Mouse (Mus musculus) layer of hippocampus, adult 8-10 months (tissue): ENCODE results near the gene Rnf144b. TPM values are rescaled to one million over a fixed set of nuclear protein-coding genes. Genes with fewer than 3 reads are reported as not detected.

Source experiments
- DNase-seq, 2 experiments: peaks; one replicate each; pipeline ENCODE4 v3.0.0; 2022; ENCODE audit warnings: low spot score in 2 of 2
- total RNA-seq, 4 experiments: library from RNA; stranded (reverse); gene quantifications; 2 replicates each; pipeline ENCODE4 v1.2.4; 2022

Rnf144b gene
- total RNA-seq, 4 experiments from 2014 or later = 12.8 to 18.5 (median 15.1) TPM

DNA sequence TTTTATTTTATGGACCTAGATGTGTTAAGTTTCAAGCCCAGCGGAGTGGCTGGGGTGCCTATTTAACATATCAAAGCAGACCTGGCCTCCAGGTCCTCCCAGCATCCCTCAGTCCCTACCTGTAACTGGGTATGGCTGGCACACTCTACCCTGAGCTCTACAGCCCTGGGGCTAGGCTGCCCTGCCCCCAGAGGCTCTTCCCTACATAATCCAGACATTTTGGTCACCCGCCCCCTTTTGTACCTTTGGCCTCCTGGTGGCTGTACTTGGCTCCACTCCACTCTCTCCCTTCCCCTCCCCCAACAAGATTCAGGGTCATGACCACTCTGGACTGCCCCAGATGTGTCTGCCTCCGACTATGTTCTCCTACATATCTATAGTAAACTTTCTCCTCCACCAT lies 2.0 kb downstream of the Rnf144b start:
- DNase-seq = no peak

DNA sequence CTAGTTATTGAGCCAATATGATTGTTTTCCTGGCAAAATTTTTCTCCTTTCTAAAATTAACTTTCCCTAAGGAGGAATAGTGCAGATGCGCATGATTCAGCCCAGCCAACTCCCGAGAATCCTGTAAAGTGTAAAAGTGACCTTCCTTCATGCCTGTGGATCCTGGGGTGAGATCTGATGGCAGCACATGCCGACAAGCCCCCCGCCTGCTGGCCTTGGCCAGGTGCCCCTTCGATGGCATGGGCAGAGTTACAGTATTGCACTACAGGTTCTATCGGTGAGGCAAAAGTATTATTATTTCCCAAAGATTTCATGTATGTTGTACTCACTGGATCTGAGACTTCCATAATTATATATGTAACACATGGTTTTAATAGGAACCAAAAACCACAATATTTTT lies 2.5 kb downstream of the Rnf144b start:
- DNase-seq = no peak

DNA sequence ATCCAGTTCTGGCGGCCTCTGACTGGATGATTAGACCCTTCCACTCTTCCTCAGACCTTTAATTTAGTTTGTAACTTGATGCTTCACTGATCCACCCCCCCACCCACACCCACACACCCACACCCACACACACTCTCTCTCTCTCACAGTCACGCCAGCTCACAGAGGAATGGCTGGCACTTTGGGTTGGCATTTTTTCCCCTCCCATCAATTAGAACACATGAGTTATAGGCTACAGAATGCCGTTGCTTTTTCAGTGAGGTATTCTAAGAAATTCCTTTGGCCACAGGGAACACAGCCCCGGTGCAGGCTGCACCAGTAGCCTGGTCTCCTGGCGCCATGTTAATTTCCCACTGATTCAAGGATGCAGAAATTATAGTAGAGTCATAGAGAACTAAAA lies 3.1 kb downstream of the Rnf144b start:
- DNase-seq = no peak

DNA sequence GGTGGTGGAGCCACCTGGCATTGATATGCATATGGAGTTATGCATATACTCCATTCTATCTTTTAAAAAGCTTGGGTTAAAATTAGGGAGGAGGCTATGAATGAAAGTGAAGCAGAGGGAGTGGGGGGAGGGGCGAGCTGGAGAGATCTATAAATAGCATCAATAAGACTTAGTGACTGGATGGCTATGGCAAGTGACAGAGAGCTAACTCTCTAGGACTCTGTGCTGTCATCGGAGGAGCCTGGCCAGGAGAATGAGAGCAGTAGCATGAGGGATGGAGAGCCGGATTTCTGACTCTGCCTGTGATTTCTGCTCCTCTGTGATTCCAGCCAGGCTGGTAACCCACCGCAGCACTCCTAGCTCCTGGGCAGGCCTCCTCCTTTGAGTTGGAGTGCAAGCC lies 6.6 kb downstream of the Rnf144b start:
- DNase-seq = no peak

GRCm38 (mm10) chr13:47133058-47133457 lies 10.6 kb downstream of the Rnf144b start:
- DNase-seq = no peak

DNA sequence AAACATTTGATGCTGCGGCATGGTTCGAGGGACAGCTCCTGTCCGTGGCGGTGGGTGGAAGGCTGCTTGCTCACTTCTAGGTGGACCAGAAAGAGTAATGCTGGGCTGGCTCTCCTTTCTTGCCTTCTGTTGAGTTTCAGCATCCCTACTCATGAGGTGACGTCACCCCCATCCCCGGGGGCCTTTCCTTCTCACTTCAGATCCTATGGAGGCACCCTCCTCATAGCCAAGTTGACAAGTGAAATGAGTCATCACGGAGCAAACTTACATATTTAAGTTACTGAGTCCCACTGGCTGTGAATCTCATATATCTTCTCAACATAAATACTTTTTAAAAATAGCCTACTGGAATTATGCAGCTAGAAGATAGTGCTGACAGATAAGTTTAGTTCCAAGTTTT lies 12.4 kb downstream of the Rnf144b start:
- DNase-seq = no peak

- DNase-seq = no peak
Observed at GRCm38 (mm10) chr13:47135741-47136140, 13.3 kb downstream of the Rnf144b start.

DNA sequence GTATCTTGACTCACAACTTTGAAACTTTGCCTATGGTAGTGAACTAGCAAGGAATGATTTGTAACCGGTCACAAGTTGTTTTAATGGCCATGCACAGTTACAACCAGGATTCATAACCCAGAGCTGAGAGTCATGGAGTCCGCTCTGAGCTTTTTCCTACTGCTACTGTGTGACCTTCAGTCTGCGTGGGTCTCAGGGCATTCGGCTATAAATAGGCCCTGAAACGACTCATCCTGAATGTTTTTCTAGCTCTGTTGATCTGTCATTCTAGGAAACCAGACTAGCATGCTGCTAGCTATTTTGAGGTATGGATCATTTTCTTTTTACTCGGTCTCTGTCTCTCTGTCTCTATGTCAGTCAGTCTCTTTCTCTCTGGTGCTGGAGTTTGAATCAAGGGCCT lies 20.3 kb downstream of the Rnf144b start:
- no peak for DNase-seq

DNA sequence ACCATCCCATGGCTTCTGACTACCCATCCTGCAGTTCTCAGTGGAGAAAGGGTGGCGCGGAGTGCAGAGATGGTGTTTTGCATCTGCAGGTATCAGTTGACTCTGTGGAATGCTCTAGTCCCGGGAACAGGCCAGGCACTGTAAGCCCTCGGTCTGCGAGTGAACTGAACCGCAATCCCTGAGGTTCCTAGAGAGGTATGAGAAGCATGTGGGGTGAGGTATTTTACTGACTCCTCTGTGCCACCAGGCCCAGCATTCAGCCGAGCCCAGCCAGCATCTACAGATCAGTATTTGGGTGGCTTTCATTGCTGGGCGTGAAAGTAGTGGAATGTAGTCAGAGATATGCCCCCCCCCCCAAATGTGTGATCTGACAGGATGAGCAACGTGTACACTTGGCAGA lies 23.5 kb downstream of the Rnf144b start:
- DNase-seq = no peak

DNA sequence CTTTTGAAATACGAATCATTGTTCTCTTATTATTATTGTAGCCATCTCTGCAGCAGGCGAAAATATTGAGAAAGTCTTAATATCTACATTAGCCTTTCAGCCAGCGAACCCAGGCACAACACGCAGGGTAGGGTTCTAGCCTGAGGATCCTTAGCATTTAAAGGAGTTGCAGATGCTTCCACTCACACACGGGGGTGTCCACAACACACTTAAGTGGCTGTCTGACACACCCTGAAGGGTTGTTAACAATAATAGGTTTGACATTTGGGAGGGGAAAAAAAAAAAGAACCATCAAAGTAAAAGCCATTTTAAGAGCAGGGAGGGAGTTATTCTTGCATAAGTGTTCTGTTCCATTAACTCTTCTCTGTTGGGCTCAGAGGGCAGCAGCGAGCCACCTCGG lies 23.9 kb downstream of the Rnf144b start:
- DNase-seq = no peak

- DNase-seq = peak; percentile 28 to 39
Observed at GRCm38 (mm10) chr13:47148573-47148972, 26.1 kb downstream of the Rnf144b start.

GRCm38 (mm10) chr13:47149993-47150392 lies 27.5 kb downstream of the Rnf144b start:
- DNase-seq = no peak

- peak; percentile 18 to 20 for DNase-seq
Observed at GRCm38 (mm10) chr13:47151060-47151459, 28.6 kb downstream of the Rnf144b start.

DNA sequence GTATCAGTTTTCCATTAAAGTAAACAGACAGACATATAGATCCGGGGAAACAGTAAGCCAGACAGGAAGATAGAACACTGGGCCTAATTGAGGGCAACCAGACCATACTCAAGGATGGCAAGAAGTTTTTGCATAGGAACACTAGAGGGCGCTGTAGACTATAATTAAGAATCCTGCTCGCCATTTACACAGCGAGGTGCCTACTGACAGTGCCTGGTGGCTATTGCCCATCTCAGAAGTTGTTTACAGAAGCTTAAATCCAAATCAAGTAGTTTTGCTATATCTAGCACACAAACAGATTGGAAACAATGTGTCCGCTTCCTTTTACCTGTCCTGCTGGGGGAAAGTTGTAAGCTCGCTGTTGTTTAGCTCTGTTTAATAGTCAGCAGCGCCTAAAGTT lies 29.9 kb downstream of the Rnf144b start:
- DNase-seq = peak; percentile 28 to 36

DNA sequence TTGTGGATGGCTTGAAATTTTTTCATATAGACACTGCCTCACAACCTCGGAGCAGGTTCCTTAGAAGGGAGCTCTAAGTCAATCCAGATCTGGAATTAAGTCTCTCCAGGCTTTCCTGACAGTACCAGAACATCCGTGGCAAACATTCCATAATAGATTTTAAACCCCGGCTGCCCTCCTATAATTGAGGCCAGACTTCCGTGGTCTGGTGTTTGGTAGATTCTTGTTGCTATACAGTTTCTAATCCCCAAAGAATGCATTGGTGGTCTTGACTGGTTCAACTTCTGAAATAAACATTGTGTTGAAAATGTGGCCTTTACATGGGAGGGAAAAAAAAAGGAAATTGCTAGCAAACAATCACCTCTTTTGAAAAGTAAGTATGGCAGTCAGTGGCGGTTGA lies 30.8 kb downstream of the Rnf144b start:
- DNase-seq = no peak

- no peak for DNase-seq
Observed at GRCm38 (mm10) chr13:47154866-47155265, 32.4 kb downstream of the Rnf144b start.

- no peak for DNase-seq
Observed at GRCm38 (mm10) chr13:47156841-47157240, 34.4 kb downstream of the Rnf144b start.

DNA sequence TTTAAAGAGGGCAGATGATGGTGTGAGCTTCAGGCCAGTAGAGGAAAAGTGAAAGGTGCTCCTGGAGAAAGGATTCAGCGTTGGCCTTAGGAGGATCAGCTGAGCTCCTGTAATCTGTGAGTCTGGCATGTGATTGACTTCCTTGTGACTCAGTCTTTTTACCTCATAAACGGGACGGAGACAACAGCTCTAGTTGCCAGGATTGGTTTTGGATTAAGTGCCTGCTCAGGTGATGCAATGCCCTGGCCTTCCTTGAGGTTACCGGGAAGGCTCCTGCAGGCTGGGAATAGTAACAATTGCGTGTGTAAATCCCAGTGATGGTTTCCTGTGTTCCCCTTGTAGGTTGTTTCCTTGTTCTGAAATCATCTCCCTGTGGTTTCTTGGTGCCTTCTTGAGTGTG lies 39.5 kb downstream of the Rnf144b start:
- DNase-seq = no peak

- DNase-seq = no peak
Observed at GRCm38 (mm10) chr13:47164732-47165131, 42.3 kb downstream of the Rnf144b start.

GRCm38 (mm10) chr13:47165261-47165660 lies 42.8 kb downstream of the Rnf144b start:
- DNase-seq = no peak

DNA sequence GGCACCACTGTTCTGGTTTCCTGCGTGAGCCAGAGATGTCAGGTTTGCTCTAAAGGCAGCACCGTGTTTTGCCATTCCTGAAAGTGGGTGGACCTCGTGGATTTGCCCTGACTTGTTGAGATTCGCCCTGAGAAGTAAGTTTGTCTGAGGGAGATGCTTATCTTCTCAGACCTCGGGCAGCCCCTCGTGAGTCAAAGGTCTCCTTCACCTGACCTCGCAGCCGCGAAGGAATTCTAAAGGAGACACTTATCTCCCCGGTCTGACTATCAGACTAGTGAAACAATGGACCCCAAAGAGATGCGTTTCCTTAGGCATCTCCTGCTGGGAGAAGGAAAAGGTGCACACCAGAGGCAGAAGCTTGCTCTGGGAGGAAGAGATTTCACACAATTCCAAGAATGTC lies 46.0 kb downstream of the Rnf144b start:
- DNase-seq = no peak

- no peak for DNase-seq
Observed at GRCm38 (mm10) chr13:47170026-47170425, 47.6 kb downstream of the Rnf144b start.

- no peak for DNase-seq
Observed at GRCm38 (mm10) chr13:47170811-47171555, 48.5 kb downstream of the Rnf144b start.

DNA sequence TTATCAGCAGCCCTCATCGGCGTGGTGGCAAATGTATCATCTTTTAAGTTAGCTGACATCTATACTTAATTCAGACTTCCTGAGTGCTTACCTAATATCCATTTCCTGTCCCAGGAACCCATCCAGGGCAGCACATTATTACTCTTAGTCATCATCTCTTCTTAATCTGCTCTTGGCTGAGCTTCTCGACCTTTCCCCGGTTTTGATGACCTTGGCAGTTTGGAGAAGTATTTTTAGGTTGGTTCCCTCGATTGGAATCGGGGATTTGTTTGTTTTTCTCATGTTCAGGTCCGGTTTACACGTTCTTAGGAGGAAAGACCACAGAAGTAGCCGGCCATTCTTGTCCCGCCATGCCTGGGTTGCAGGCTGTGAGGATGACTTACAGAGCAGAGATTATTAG lies 50.4 kb downstream of the Rnf144b start:
- no peak for DNase-seq
